Mouse (Mus musculus) frontal cortex, postnatal 14 days (tissue): Measurements from ENCODE around the gene Thy1.

ENCODE experiments used
- DNase-seq, 2 experiments: peaks; one replicate each; pipeline ENCODE4 v3.0.0; 2022; ENCODE audit warnings: low spot score in 2 of 2

Gene Thy1

DNA sequence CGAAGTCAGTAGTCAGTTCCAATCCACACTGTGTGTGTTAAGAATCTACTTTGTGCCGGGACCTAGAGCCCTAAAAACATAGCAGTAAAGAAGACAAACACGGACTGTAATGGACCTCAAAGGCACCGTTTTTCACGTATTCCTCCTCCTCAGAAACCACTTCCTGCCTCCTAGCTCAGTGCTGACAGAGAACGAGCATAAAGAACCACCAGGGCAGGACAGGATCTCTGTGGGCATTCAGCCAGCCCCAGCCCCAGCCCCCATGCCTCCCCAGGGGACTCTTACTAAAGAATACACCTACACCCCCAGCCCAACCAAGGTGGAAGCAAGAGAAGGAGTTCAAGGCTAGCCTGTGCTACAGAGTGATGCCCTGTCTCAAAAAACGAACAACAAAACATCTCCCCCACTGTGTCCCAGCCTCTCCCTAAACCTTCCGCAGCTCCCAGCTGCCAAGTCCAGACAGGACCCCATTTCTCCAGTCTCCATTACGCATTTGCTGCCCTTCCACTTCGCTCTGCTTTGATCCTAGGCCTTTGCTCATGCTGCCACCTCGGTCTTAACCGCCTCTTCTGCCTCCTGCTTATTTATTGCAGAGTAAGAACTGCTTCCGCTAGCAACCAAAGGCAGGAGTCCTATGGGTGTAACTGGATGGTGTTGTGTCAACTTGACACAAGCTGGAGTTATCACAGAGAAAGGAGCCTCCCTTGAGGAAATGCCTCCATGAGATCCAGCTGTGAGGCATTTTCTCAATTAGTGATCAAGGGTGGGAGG, 9.0 kb upstream of the Thy1 start:
- DNase-seq, result no peak

GRCm38 (mm10) chr9:44037106-44037505, 6.1 kb upstream of the Thy1 start:
- no peak for DNase-seq

GRCm38 (mm10) chr9:44041511-44042395, 1.4 kb upstream of the Thy1 start:
- no peak for DNase-seq

- no peak for DNase-seq
Measured at GRCm38 (mm10) chr9:44042396-44042680, 846 bp upstream of the Thy1 start.

- no peak for DNase-seq
Measured at GRCm38 (mm10) chr9:44043708-44044425, 683 bp downstream of the Thy1 start.

- DNase-seq, result no peak
Measured at GRCm38 (mm10) chr9:44044426-44045157, 1.4 kb downstream of the Thy1 start.

DNA sequence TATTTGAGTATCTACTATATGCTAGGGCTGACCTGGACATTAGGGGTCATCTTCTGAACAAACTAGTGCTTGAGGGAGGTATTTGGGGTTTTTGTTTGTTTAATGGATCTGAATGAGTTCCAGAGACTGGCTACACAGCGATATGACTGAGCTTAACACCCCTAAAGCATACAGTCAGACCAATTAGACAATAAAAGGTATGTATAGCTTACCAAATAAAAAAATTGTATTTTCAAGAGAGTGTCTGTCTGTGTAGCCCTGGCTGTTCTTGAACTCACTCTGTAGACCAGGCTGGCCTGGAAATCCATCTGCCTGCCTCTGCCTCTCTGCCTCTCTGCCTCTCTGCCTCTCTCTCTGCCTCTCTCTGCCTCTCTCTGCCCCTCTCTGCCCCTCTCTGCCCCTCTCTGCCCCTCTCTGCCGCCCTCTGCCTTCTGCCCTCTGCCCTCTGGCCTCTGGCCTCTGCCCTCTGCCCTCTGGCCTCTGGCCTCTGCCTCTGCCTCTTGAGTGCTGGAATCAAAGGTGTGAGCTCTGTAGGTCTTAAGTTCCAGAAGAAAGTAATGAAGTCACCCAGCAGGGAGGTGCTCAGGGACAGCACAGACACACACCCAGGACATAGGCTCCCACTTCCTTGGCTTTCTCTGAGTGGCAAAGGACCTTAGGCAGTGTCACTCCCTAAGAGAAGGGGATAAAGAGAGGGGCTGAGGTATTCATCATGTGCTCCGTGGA, 2.1 kb downstream of the Thy1 start:
- no peak for DNase-seq

DNA sequence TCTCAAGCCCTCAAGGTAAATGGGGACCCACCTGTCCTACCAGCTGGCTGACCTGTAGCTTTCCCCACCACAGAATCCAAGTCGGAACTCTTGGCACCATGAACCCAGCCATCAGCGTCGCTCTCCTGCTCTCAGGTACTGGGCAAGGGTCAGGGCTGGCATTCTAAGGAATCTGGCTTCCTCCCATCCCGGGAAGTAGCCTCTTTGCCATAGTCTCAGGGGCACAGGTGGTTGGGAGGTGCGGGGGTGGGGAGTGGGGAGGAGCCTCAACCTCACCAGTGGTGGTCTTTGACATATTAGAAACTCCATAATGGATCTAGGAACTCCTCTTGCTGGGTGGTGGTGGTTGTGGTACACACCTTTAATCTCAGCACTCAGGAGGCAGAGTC, 2.7 kb downstream of the Thy1 start:
- DNase-seq, result no peak

GRCm38 (mm10) chr9:44046426-44046825, 3.2 kb downstream of the Thy1 start:
- no peak for DNase-seq

DNA sequence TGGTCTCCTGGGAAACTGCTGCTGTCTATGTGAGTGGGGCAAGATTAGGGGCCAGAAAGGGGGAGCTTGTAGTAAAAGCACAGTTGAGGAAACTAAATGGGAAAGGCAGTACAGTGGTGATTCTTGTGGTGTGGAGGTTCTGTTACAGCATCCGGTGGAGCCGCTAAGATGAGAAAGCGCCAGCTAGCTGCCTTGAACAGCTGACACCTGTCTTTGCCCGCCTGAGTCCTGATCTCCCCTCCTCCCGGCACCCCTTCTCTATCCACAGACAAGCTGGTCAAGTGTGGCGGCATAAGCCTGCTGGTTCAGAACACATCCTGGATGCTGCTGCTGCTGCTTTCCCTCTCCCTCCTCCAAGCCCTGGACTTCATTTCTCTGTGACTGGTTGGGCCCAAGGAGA, 3.9 kb downstream of the Thy1 start:
- no peak for DNase-seq

DNA sequence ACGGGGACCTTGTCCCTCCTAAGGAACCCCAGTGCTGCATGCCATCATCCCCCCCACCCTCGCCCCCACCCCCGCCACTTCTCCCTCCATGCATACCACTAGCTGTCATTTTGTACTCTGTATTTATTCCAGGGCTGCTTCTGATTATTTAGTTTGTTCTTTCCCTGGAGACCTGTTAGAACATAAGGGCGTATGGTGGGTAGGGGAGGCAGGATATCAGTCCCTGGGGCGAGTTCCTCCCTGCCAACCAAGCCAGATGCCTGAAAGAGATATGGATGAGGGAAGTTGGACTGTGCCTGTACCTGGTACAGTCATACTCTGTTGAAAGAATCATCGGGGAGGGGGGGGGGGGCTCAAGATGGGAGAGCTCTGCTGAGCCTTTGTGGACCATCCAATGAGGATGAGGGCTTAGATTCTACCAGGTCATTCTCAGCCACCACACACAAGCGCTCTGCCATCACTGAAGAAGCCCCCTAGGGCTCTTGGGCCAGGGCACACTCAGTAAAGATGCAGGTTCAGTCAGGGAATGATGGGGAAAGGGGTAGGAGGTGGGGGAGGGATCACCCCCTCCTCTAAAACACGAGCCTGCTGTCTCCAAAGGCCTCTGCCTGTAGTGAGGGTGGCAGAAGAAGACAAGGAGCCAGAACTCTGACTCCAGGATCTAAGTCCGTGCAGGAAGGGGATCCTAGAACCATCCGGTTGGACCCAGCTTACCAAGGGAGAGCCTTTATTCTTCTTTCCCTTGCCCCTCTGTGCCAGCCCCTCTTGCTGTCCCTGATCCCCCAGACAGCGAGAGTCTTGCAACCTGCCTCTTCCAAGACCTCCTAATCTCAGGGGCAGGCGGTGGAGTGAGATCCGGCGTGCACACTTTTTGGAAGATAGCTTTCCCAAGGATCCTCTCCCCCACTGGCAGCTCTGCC, 4.6 kb downstream of the Thy1 start:
- no peak for DNase-seq

DNA sequence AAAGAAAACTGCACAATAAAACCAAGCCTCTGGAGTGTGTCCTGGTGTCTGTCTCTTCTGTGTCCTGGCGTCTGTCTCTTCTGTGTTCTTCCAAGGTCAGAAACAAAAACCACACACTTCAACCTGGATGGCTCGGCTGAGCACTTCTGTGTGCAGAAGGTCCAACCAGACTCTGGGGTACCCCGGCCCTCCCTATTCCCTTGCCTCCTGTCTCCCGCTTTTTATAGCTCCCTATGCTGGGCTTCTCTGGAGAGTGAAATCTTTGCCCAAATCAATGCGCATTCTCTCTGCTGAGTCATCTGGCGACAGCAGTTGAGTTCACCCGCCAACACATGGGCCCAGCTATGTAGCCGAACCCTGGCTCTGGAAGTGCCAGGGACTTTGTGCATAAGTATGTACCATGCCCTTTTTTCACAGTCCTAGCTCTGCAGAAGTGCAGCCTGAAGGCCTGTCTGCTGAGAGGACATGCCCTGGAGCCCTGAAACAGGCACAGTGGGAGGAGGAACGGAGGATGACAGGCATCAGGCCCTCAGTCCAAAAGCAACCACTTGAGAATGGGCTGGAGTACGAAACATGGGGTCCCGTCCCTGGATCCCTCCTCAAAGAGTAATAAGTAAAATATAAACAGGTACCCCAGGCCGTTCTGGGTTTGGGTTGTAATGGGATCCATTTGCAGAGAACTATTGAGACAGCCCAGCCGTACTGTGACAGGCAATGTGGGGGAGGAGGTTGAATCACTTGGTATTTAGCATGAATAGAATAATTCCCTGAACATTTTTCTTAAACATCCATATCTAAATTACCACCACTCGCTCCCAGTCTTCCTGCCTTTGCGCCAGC, 5.6 kb downstream of the Thy1 start:
- peak in 1 of 2 experiments; percentile 33 for DNase-seq

- no peak for DNase-seq
Measured at GRCm38 (mm10) chr9:44049381-44050165, 6.4 kb downstream of the Thy1 start.

- DNase-seq, result no peak
Measured at GRCm38 (mm10) chr9:44052855-44053254, 9.7 kb downstream of the Thy1 start.

GRCm38 (mm10) chr9:44053936-44054335, 10.8 kb downstream of the Thy1 start:
- DNase-seq, result no peak

GRCm38 (mm10) chr9:44058606-44059005, 15.4 kb downstream of the Thy1 start:
- no peak for DNase-seq

DNA sequence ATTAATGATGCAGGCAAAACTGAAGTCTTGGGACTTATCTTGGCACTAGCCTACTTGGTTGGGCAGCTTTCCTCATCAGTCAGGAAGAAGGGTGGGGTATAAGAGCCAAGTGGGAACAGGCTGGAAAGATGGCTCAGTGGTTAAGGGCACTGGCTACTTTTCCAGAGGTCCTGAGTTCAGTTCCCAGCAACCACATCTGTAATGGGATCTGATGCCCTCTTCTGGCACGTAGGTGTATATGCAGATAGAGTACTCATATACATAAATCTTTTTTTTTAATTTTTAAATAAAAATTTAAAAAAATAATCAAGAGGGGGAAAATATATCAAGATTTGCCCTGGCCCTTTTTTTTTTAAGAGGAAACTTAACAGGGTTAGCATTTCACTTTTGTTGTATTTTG, 22.0 kb downstream of the Thy1 start:
- DNase-seq, result no peak

GRCm38 (mm10) chr9:44066785-44067225, 23.6 kb downstream of the Thy1 start, which contains the start of gene Usp2:
Gene Usp2 (plus strand): TSS chr9:44067021.
- peak; percentile 99 for DNase-seq
